Mouse (Mus musculus): Measurements from ENCODE around the gene Rnf208. TPM values are rescaled to one million over a fixed set of nuclear protein-coding genes. Genes with fewer than 3 reads are reported as not detected.
A peak's percentile ranks its signal among the peaks of the same experiment; 100 is the strongest.

The Rnf208 gene
- 14.7 and 18.4 TPM in 2 replicates for total RNA-seq (2014; fragmentation: Nextera tagmentation)
- total RNA-seq (2017) = 0.22 and 0.41 TPM in 2 replicates
- 54.7 and 72.0 TPM in 2 replicates for polyA plus RNA-seq (2012)

DNA sequence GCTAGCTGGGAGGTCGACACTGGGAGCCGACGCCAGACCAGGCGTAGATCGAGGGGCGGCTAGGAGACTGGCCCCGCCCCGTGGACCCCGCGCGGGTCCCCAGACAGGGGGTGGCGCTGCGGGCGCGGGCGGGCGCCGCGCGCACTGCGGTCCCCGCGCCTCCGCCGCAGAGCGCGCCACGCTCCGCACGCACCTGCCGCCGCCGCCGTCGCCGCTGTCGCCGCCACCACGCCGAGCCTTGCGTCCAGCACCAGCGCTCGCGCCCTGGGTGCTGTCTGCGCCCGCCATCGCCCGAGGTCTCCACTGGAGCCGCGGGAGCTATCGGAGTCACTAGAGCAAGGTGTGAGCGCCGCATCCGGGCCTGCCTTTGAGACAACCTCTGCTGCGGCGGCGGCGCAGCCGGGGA is at the start of gene Rnf208, which contains the start of gene Cysrt1:
Rnf208 (plus strand) TSS at position 155 of the 406 bp plus-strand sequence.
Cysrt1 (minus strand) TSS at position 352 of the 406 bp plus-strand sequence.
- ATAC-seq (ENCODE audit: extremely low read depth, insufficient number of reproducible peaks, low FRiP score, poor library complexity, severe bottlenecking) (no peak), DNase-seq (ENCODE audit: low spot score) (no peak)
- TF ChIP-seq CTCF (IDR thresholded peaks at IDR 0.05; ENCODE audit: low read depth, low read length) = no peak
- TF ChIP-seq POLR2AphosphoS5 (IDR thresholded peaks at IDR 0.05; ENCODE audit: insufficient replicate concordance, low read depth, low read length) = no peak
- TF ChIP-seq GATA1 (IDR thresholded peaks at IDR 0.05; ENCODE audit: borderline replicate concordance, low read length) = no peak
- no peak for TF ChIP-seq GATA2 (IDR thresholded peaks at IDR 0.05; ENCODE audit: borderline replicate concordance, low read depth, low read length)
- TF ChIP-seq TAL1 (conservative IDR thresholded peaks at IDR 0.05; ENCODE audit: low read depth, low read length) = no peak
- H3K9me3 ChIP-seq (replicated peaks) = no peaks in the 10 kb centered on the region
- H3K4me3 ChIP-seq (ENCODE audit: low read depth, low read length) = peak within 1 kb of the TSS; percentile 69
- H3K36me3 ChIP-seq (replicated peaks) = peaks cover 41% of the 10 kb centered on the region
- H3K4me1 ChIP-seq (ENCODE audit: insufficient read depth, low read depth, low read length) = peaks cover 82% of the 10 kb centered on the region
- peaks cover 43% of the 10 kb centered on the region for H3K27me3 ChIP-seq (ENCODE audit: insufficient read depth, low read length)

DNA sequence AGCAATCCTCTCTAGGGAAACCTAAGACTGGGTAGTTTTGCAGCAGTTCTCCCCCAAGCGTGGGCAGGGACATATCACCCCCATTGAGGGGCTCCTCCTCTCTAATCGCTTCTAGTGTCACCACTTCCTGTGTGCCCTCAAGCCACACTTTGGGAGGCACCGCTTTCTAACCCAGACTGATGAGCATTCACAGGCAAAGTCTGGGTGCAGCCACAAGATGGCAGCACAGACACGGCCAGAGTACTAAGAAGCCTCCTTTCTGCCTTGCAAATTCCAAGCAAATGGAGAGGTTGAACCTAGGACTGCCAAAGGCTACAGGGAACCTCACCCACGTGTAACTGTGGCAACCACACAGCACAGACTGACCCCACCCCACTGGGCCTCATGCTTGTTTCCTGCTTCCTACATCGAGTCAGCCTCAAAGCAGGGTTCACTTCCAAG is 48.7 kb upstream of the Rnf208 start:
- H3K4me1 ChIP-seq (ENCODE audit: insufficient read depth, low read depth, low read length) = peaks cover 53% of the 10 kb centered on the region
- H3K4me3 ChIP-seq (ENCODE audit: low read depth, low read length) = peak overlapping the region; percentile 49; the same call in 1 of the 2 replicates
- no peak for TF ChIP-seq TAL1 (conservative IDR thresholded peaks at IDR 0.05; ENCODE audit: low read depth, low read length)
- no peak for TF ChIP-seq GATA1 (IDR thresholded peaks at IDR 0.05; ENCODE audit: borderline replicate concordance, low read length)
- no peak for TF ChIP-seq POLR2AphosphoS5 (IDR thresholded peaks at IDR 0.05; ENCODE audit: insufficient replicate concordance, low read depth, low read length)
- TF ChIP-seq CTCF (IDR thresholded peaks at IDR 0.05; ENCODE audit: low read depth, low read length) = peak; percentile 83
- no peak for TF ChIP-seq GATA2 (IDR thresholded peaks at IDR 0.05; ENCODE audit: borderline replicate concordance, low read depth, low read length)
- peaks cover 2% of the 10 kb centered on the region for H3K27me3 ChIP-seq (ENCODE audit: insufficient read depth, low read length)
- no peaks in the 10 kb centered on the region for H3K9me3 ChIP-seq (replicated peaks)
- peaks cover 45% of the 10 kb centered on the region for H3K36me3 ChIP-seq (replicated peaks)
- DNase-seq (ENCODE audit: low spot score) (peak; percentile 73), ATAC-seq (ENCODE audit: extremely low read depth, insufficient number of reproducible peaks, low FRiP score, poor library complexity, severe bottlenecking) (peak; percentile 23; the same call in 1 of the 2 replicates)

DNA sequence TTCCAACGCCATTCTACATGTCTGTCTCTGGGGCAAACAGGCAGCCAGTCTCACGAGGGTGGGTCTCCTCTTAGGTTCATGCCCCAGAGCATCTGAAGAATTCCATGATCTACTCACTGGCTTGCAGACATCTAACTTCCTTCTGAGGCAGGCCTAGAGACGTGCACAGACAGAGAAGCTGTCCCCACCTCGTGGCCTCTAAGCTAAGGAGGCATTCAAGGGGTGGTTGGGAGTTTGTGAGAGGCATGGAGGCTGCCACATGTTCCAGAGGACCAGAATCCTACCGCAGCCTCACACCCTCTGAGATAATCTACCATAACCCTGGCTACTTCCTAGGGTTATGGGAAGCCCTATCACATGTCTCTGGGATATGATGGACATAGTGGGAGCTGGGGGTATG is 48.0 kb upstream of the Rnf208 start:
- Histone ChIP-seq H3K36me3 (replicated peaks) (peaks cover 51% of the 10 kb centered on the region), H3K27me3 (ENCODE audit: insufficient read depth, low read length) (peaks cover 2% of the 10 kb centered on the region), H3K4me1 (ENCODE audit: insufficient read depth, low read depth, low read length) (peaks cover 53% of the 10 kb centered on the region), H3K9me3 (replicated peaks) (no peaks in the 10 kb centered on the region), H3K4me3 (ENCODE audit: low read depth, low read length) (peak overlapping the region; percentile 73; the same call in 1 of the 2 replicates)
- ATAC-seq (ENCODE audit: extremely low read depth, insufficient number of reproducible peaks, low FRiP score, poor library complexity, severe bottlenecking) (no peak), DNase-seq (ENCODE audit: low spot score) (no peak)
- TF ChIP-seq GATA1 (IDR thresholded peaks at IDR 0.05; ENCODE audit: borderline replicate concordance, low read length) (no peak), TAL1 (conservative IDR thresholded peaks at IDR 0.05; ENCODE audit: low read depth, low read length) (no peak), POLR2AphosphoS5 (IDR thresholded peaks at IDR 0.05; ENCODE audit: insufficient replicate concordance, low read depth, low read length) (no peak), GATA2 (IDR thresholded peaks at IDR 0.05; ENCODE audit: borderline replicate concordance, low read depth, low read length) (no peak), CTCF (IDR thresholded peaks at IDR 0.05; ENCODE audit: low read depth, low read length) (no peak)

DNA sequence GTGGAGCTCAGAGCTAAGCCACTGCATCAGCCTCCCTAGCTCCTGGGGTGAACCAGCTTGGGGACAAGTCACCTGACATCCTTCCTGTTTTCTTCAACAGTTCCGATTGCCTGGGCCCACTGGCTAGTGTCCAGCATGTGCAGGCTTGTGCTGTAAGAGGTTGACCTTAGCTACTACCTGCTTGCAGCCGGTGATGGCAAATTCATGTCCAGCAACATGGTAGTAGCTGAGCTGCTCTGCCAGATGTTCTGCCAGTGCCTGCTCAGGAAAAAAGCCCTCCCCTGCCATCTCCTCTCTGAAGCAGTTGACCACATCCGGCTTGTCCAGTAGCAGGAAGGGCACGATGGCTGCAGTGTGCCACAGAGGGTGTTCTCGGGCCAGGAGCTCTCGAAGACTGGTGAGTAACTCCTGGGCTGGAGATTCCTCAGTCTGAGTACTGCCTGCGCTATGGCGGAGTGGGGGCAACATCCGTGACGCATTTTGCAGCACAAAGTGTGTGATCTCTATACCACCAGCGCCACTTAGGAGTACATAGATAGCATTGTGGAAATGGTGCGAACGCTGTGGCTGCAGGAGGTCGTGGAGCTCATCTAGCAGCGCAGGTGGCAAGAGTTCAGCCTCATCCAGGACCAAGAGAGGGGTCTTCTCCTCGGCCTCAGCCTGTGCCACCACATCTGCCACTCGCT is 47.4 kb upstream of the Rnf208 start:
- Histone ChIP-seq H3K9me3 (replicated peaks) (no peaks in the 10 kb centered on the region), H3K36me3 (replicated peaks) (peaks cover 57% of the 10 kb centered on the region), H3K4me3 (ENCODE audit: low read depth, low read length) (peak overlapping the region; percentile 73; the same call in 1 of the 2 replicates), H3K27me3 (ENCODE audit: insufficient read depth, low read length) (peaks cover 2% of the 10 kb centered on the region), H3K4me1 (ENCODE audit: insufficient read depth, low read depth, low read length) (peaks cover 55% of the 10 kb centered on the region)
- no peak for DNase-seq (ENCODE audit: low spot score)
- ATAC-seq (ENCODE audit: extremely low read depth, insufficient number of reproducible peaks, low FRiP score, poor library complexity, severe bottlenecking) = no peak
- no peak for TF ChIP-seq TAL1 (conservative IDR thresholded peaks at IDR 0.05; ENCODE audit: low read depth, low read length)
- no peak for TF ChIP-seq GATA1 (IDR thresholded peaks at IDR 0.05; ENCODE audit: borderline replicate concordance, low read length)
- TF ChIP-seq CTCF (IDR thresholded peaks at IDR 0.05; ENCODE audit: low read depth, low read length) = no peak
- TF ChIP-seq GATA2 (IDR thresholded peaks at IDR 0.05; ENCODE audit: borderline replicate concordance, low read depth, low read length) = no peak
- no peak for TF ChIP-seq POLR2AphosphoS5 (IDR thresholded peaks at IDR 0.05; ENCODE audit: insufficient replicate concordance, low read depth, low read length)

DNA sequence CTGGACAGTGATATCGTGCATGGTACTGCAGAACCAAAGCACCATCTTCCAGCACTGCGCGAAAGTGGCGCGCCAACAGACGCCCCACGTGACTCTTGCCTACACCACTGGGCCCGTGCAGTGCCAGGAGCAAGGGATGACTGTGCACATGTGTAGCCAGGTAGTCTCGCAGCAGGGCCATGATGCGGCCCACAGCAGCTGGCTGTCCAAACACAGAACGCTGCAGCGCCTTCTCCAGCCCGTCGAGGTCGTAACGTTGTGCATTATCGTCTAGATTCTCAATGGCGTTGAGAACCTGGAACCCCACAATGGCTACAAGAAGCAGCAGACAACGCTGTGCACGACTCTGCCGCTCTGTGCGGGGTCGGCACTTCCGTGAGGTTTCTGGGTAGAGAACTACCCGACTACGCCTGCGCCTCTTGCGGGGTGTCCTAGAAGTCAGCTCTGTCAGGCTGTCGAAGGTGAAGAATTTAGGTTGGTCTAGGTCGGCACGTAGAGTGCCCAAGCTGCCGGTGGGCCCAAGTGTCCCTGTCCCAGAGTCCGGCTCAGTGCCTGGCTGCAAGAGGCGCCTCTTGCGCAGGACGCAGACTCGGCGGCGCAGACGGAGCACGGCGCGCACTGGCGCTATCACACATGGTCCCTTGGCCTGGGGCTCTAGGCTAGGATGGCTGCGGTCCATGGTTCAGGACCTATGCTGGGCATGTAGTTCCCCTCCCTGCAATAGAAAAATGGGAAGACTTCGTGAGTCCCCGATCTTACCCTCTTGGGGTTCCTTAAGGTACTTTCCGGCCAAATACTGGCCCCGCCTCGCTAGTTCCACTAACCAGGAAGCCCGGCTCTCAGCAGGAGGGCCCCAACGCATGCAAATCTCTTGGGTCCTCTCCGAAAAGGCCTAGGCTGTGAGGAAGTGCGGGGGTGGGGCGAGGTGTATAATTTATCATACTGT is 46.6 kb upstream of the Rnf208 start:
- Histone ChIP-seq H3K4me1 (ENCODE audit: insufficient read depth, low read depth, low read length) (peaks cover 59% of the 10 kb centered on the region), H3K36me3 (replicated peaks) (peaks cover 66% of the 10 kb centered on the region), H3K9me3 (replicated peaks) (no peaks in the 10 kb centered on the region), H3K4me3 (ENCODE audit: low read depth, low read length) (peak overlapping the region; percentile 73), H3K27me3 (ENCODE audit: insufficient read depth, low read length) (peaks cover 2% of the 10 kb centered on the region)
- DNase-seq (ENCODE audit: low spot score) (peak; percentile 76), ATAC-seq (ENCODE audit: extremely low read depth, insufficient number of reproducible peaks, low FRiP score, poor library complexity, severe bottlenecking) (peak; percentile 41)
- no peak for TF ChIP-seq POLR2AphosphoS5 (IDR thresholded peaks at IDR 0.05; ENCODE audit: insufficient replicate concordance, low read depth, low read length)
- no peak for TF ChIP-seq GATA2 (IDR thresholded peaks at IDR 0.05; ENCODE audit: borderline replicate concordance, low read depth, low read length)
- TF ChIP-seq CTCF (IDR thresholded peaks at IDR 0.05; ENCODE audit: low read depth, low read length) = no peak
- no peak for TF ChIP-seq GATA1 (IDR thresholded peaks at IDR 0.05; ENCODE audit: borderline replicate concordance, low read length)
- TF ChIP-seq TAL1 (conservative IDR thresholded peaks at IDR 0.05; ENCODE audit: low read depth, low read length) = no peak

All from G1E (cell line).